Mouse (Mus musculus) olfactory bulb, adult 2 months (tissue): ENCODE results near the gene Wdr61.
"Not testable (repeated sequence)": the region's sequence is repeated elsewhere in the genome, so short reads cannot be mapped to it uniquely, and the experiment has no call there.

Source experiments
- CTCF ChIP-seq: fragments of 200-500 bp; IDR thresholded peaks from 2 replicates; pipeline ENCODE4 v1.5.1; 2012; ENCODE audit warnings: low read depth, mild to moderate bottlenecking, low read length, moderate library complexity; ENCODE audit not compliant: insufficient read depth
- POLR2A ChIP-seq: fragments of 200-500 bp; IDR thresholded peaks from 2 replicates; pipeline ENCODE4 v1.6.1; 2012; ENCODE audit warnings: mild to moderate bottlenecking, low read depth, low read length, moderate library complexity; ENCODE audit not compliant: insufficient read depth

- TF ChIP-seq CTCF, POLR2A: not testable (repeated sequence)
These were observed 43.0 kb downstream of the Wdr61 start for GRCm38 (mm10) chr9:54691241-54691805.
